7 mouse cellular contexts compared by ENCODE assay signal in genomic region chr3:88150061-88150998, GRCm38 (mm10). TPM values are rescaled to one million over a fixed set of nuclear protein-coding genes. Genes with fewer than 3 reads are reported as not detected.
DNase-seq lines count a peak whose midpoint lies in the region; ATAC-seq and TF ChIP-seq lines count a peak whose summit lies in the region.

No protein-coding gene starts in this region.

- peak overlapping the region; percentile 55 for H3K27ac ChIP-seq in bone marrow, adult 2 months (ENCODE audit: control insufficient read depth, insufficient read depth, low read depth, low read length, poor library complexity)
- H3K27ac ChIP-seq in hindbrain, embryonic 14.5 days, result peak overlapping the region; percentile 85
- peak overlapping the region; percentile 76 for H3K27ac ChIP-seq in limb, embryonic 12.5 days

- TF ChIP-seq POLR2A in bone marrow, adult 2 months (IDR thresholded peaks at IDR 0.05; ENCODE audit: borderline replicate concordance, control insufficient read depth, low read depth, low read length), result peak; percentile 11; the same call in 1 of the 2 replicates

- peak overlapping the region; percentile 55 for H3K4me3 ChIP-seq in E14TG2a.4 (replicated peaks; ENCODE audit: low read length)
- no peak overlapping the region for H3K4me3 ChIP-seq in bone marrow, adult 2 months (replicated peaks; ENCODE audit: control insufficient read depth, low read depth, low read length)
- H3K4me3 ChIP-seq in hindbrain, embryonic 14.5 days (replicated peaks; ENCODE audit: low read length), result no peak overlapping the region
- peak overlapping the region; percentile 1; the same call in 1 of the 2 replicates for H3K4me3 ChIP-seq in limb, embryonic 12.5 days (replicated peaks)

- H3K27me3 ChIP-seq in E14TG2a.4 (ENCODE audit: insufficient read depth, low read length), result no peaks in the 10 kb centered on the region; the same call in 1 of the 2 replicates
- H3K27me3 ChIP-seq in hindbrain, embryonic 14.5 days (ENCODE audit: control insufficient read depth, insufficient read depth, low read length), result no peaks in the 10 kb centered on the region
- no peaks in the 10 kb centered on the region for H3K27me3 ChIP-seq in limb, embryonic 12.5 days

- no peaks in the 10 kb centered on the region for H3K9me3 ChIP-seq in E14TG2a.4 (ENCODE audit: low read length)
- H3K9me3 ChIP-seq in hindbrain, embryonic 14.5 days (ENCODE audit: control insufficient read depth, low read length), result no peaks in the 10 kb centered on the region
- no peaks in the 10 kb centered on the region for H3K9me3 ChIP-seq in limb, embryonic 12.5 days

- peak; percentile 45 for DNase-seq in forelimb bud, embryonic 11.5 days (ENCODE audit: low read depth, low spot score)
- DNase-seq in hindbrain, embryonic 14.5 days (ENCODE audit: low spot score), result no peak
- peak; percentile 34 for DNase-seq in neural tube, embryonic 10.5 days (ENCODE audit: extremely low spot score, low spot score)
- no peak for DNase-seq in ovary, postnatal 36 days (ENCODE audit: low spot score)

- peaks cover 7% of the 10 kb centered on the region for H3K36me3 ChIP-seq in E14TG2a.4 (ENCODE audit: insufficient read depth, low read length)
- H3K36me3 ChIP-seq in hindbrain, embryonic 14.5 days (replicated peaks; ENCODE audit: control insufficient read depth, insufficient read depth), result no peaks in the 10 kb centered on the region
- peaks cover 14% of the 10 kb centered on the region for H3K36me3 ChIP-seq in limb, embryonic 12.5 days

- peak overlapping the region; percentile 41 for H3K9ac ChIP-seq in hindbrain, embryonic 14.5 days
- H3K9ac ChIP-seq in limb, embryonic 12.5 days (replicated peaks), result peak overlapping the region; percentile 37

- 18% methylated on average over 14 of the region's 14 CpGs for WGBS in bone marrow, adult 2 months
- 20% methylated on average over 14 of the region's 14 CpGs for WGBS in hindbrain, embryonic 14.5 days
- 16% methylated on average over 14 of the region's 14 CpGs for WGBS in limb, embryonic 12.5 days

- peak; percentile 38; the same call in 1 of the 2 replicates for ATAC-seq in hindbrain, embryonic 14.5 days (ENCODE audit: low FRiP score)
- peak; percentile 45 for ATAC-seq in limb, embryonic 12.5 days (ENCODE audit: insufficient number of reproducible peaks, insufficient read depth, low FRiP score, low TSS enrichment, low read depth)

- TF ChIP-seq CTCF in E14TG2a.4 (conservative IDR thresholded peaks at IDR 0.05; ENCODE audit: low read length), result no peak
- peak; percentile 6; the same call in 1 of the 2 replicates for TF ChIP-seq CTCF in bone marrow, adult 2 months (IDR thresholded peaks at IDR 0.05; ENCODE audit: control insufficient read depth, insufficient read depth, low read length)

- peaks cover 95% of the 10 kb centered on the region for H3K4me1 ChIP-seq in E14TG2a.4 (replicated peaks; ENCODE audit: low read depth, low read length)
- peaks cover 23% of the 10 kb centered on the region for H3K4me1 ChIP-seq in bone marrow, adult 2 months (ENCODE audit: control insufficient read depth, insufficient read depth, low read length)
- H3K4me1 ChIP-seq in hindbrain, embryonic 14.5 days (replicated peaks; ENCODE audit: control insufficient read depth, insufficient read depth, low read length), result peaks cover 64% of the 10 kb centered on the region
- H3K4me1 ChIP-seq in limb, embryonic 12.5 days (replicated peaks), result peaks cover 68% of the 10 kb centered on the region

- H3K4me2 ChIP-seq in hindbrain, embryonic 14.5 days (replicated peaks), result peak overlapping the region; percentile 6
- H3K4me2 ChIP-seq in limb, embryonic 12.5 days, result peak overlapping the region; percentile 45

RNA-seq across cellular contexts. Expression of gene Mef2d, which starts 8.2 kb away (rescaled TPM):
- 39.7 and 64.7 TPM in 2 replicates for polyA plus RNA-seq in bone marrow, adult 2 months (2011; ENCODE audit: insufficient read depth, insufficient read length, low replicate concordance, missing spikeins)
- 20.4 and 22.4 TPM in 2 replicates for polyA plus RNA-seq in hindbrain, embryonic 14.5 days (2014; fragmentation: Nextera tagmentation; extraction: Ambion mirVana)
- polyA plus RNA-seq in limb, embryonic 12.5 days (2016; fragmentation: Nextera tagmentation; extraction: Ambion mirVana), result 12.1 and 14.3 TPM in 2 replicates

Comparison
In these comparisons a context has a peak if more than half of its experiments do, and no peak if none do; other contexts are left out.
1. H3K4me3 ChIP-seq: peak in E14TG2a.4 (single experiment) and limb, embryonic 12.5 days (single experiment); none in bone marrow, adult 2 months (single experiment) and hindbrain, embryonic 14.5 days (single experiment).
2. DNase-seq: peak in forelimb bud, embryonic 11.5 days (single experiment) and neural tube, embryonic 10.5 days (single experiment); none in hindbrain, embryonic 14.5 days (single experiment) and ovary, postnatal 36 days (single experiment).
3. Peak in every context shown above with its lines, with median percentiles within 50 percentile points of each other: H3K27ac ChIP-seq.